Mouse (Mus musculus): Measurements from ENCODE around the gene Gm45717. TPM values are rescaled to one million over a fixed set of nuclear protein-coding genes. Genes with fewer than 3 reads are reported as not detected.

Gene Gm45717
- total and polyA plus RNA-seq, 3 experiments: not detected

- H3K9ac ChIP-seq (ENCODE audit: control insufficient read depth, low read depth, low read length, poor library complexity, severe bottlenecking): peak overlapping the region; percentile 46
- no peaks in the 10 kb centered on the region for H3K9me3 ChIP-seq (replicated peaks; ENCODE audit: insufficient read depth, low read length)
- peak overlapping the region; percentile 22; the same call in 1 of the 2 replicates for H3K27ac ChIP-seq (ENCODE audit: control insufficient read depth, low read depth, low read length)
- H3K27me3 ChIP-seq (ENCODE audit: control insufficient read depth in 1 of 2, insufficient read depth in 2 of 2, low read length in 2 of 2): no peaks in the 10 kb centered on the region
- TF ChIP-seq POLR2A (IDR thresholded peaks at IDR 0.05; ENCODE audit: control insufficient read depth in 1 of 2, insufficient read depth in 1 of 2, low read depth in 1 of 2, low read length in 2 of 2, poor library complexity in 1 of 2) (0 out of 4 replicates have a peak, but pooled peaks of 1 of the 2 experiments have one; percentile 24), MEF2A (IDR thresholded peaks at IDR 0.05; ENCODE audit: extremely low read depth, insufficient replicate concordance, low read depth, low read length, poor library complexity, severe bottlenecking) (0 out of 2 replicates have a peak, but pooled peaks have one; percentile 60), HCFC1 (IDR thresholded peaks at IDR 0.05; ENCODE audit: low read depth, low read length) (peak; percentile 33; the same call in 1 of the 2 replicates), ELF1 (IDR thresholded peaks at IDR 0.05; ENCODE audit: low read depth, low read length) (peak; percentile 37; the same call in 1 of the 2 replicates), SIN3A (IDR thresholded peaks at IDR 0.05; ENCODE audit: low read length) (peak; percentile 88), ZKSCAN1 (IDR thresholded peaks at IDR 0.05; ENCODE audit: low read depth, low read length) (no peak), MXI1 (IDR thresholded peaks at IDR 0.05; ENCODE audit: low read depth, low read length) (peak; percentile 76), ETS1 (IDR thresholded peaks at IDR 0.05; ENCODE audit: low read depth, low read length) (peak; percentile 86), MYC (IDR thresholded peaks at IDR 0.05; ENCODE audit: low read depth, low read length) (no peak), EP300 (IDR thresholded peaks at IDR 0.05; ENCODE audit: low read depth in 1 of 2, low read length in 2 of 2) (peak; percentile 24 to 33; a peak in 2 of 4 replicates)
- DNase-seq (ENCODE audit: low read depth, low spot score): peak; percentile 58
- H3K4me1 ChIP-seq (ENCODE audit: control insufficient read depth in 1 of 2, insufficient read depth in 2 of 2, low read length in 2 of 2): peaks cover 0 to 21% of the 10 kb centered on the region in 2 experiments; a peak in 3 of 4 replicates
- H3K79me2 ChIP-seq (ENCODE audit: control insufficient read depth, insufficient read depth, low read length, poor library complexity): peaks cover 29% of the 10 kb centered on the region
- H3K36me3 ChIP-seq (ENCODE audit: control insufficient read depth in 1 of 2, insufficient read depth in 2 of 2, low read length in 2 of 2): peaks cover 0 to 14% of the 10 kb centered on the region in 2 experiments; a peak in 2 of 4 replicates
- peak overlapping the region; percentile 69 to 70 for H3K4me3 ChIP-seq (ENCODE audit: control insufficient read depth in 1 of 2, insufficient read depth in 1 of 2, low read depth in 2 of 2, low read length in 2 of 2)
Measured at GRCm38 (mm10) chr7:140953800-140954732, 1.7 kb downstream of the Gm45717 start.

GRCm38 (mm10) chr7:140953133-140953532 lies 2.6 kb downstream of the Gm45717 start:
- Histone ChIP-seq H3K9me3 (replicated peaks; ENCODE audit: insufficient read depth, low read length) (no peaks in the 10 kb centered on the region), H3K4me3 (ENCODE audit: control insufficient read depth in 1 of 2, insufficient read depth in 1 of 2, low read depth in 2 of 2, low read length in 2 of 2) (no peak overlapping the region), H3K9ac (ENCODE audit: control insufficient read depth, low read depth, low read length, poor library complexity, severe bottlenecking) (no peak overlapping the region), H3K36me3 (ENCODE audit: control insufficient read depth in 1 of 2, insufficient read depth in 2 of 2, low read length in 2 of 2) (peaks cover 0 to 14% of the 10 kb centered on the region in 2 experiments; a peak in 2 of 4 replicates), H3K4me1 (ENCODE audit: control insufficient read depth in 1 of 2, insufficient read depth in 2 of 2, low read length in 2 of 2) (peaks cover 0 to 21% of the 10 kb centered on the region in 2 experiments; a peak in 3 of 4 replicates), H3K79me2 (ENCODE audit: control insufficient read depth, insufficient read depth, low read length, poor library complexity) (peaks cover 29% of the 10 kb centered on the region), H3K27me3 (ENCODE audit: control insufficient read depth in 1 of 2, insufficient read depth in 2 of 2, low read length in 2 of 2) (no peaks in the 10 kb centered on the region), H3K27ac (ENCODE audit: control insufficient read depth, low read depth, low read length) (peak overlapping the region; percentile 20; the same call in 1 of the 2 replicates)
- TF ChIP-seq ZNF384 (IDR thresholded peaks at IDR 0.05; ENCODE audit: low read depth, low read length) (no peak), ETS1 (IDR thresholded peaks at IDR 0.05; ENCODE audit: low read depth, low read length) (no peak), USF2 (IDR thresholded peaks at IDR 0.05; ENCODE audit: borderline replicate concordance in 1 of 2, insufficient read depth in 1 of 2, low read depth in 1 of 2, low read length in 2 of 2) (no peak), E2F4 (IDR thresholded peaks at IDR 0.05; ENCODE audit: borderline replicate concordance, low read depth, low read length) (no peak), GATA1 (IDR thresholded peaks at IDR 0.05; ENCODE audit: low read depth, low read length) (no peak), MEF2A (IDR thresholded peaks at IDR 0.05; ENCODE audit: extremely low read depth, insufficient replicate concordance, low read depth, low read length, poor library complexity, severe bottlenecking) (no peak), RCOR1 (IDR thresholded peaks at IDR 0.05; ENCODE audit: low read depth, low read length) (no peak), ZMIZ1 (IDR thresholded peaks at IDR 0.05; ENCODE audit: low read depth, low read length) (no peak), GABPA (IDR thresholded peaks at IDR 0.05; ENCODE audit: low read depth, low read length) (no peak), UBTF (IDR thresholded peaks at IDR 0.05; ENCODE audit: borderline replicate concordance, insufficient read depth, low read depth, low read length) (no peak), NRF1 (IDR thresholded peaks at IDR 0.05; ENCODE audit: insufficient read depth, low read depth, low read length, poor library complexity, severe bottlenecking) (no peak), MAX (IDR thresholded peaks at IDR 0.05; ENCODE audit: low read length) (no peak), TCF12 (IDR thresholded peaks at IDR 0.05; ENCODE audit: low read depth, low read length) (no peak), POLR2AphosphoS5 (IDR thresholded peaks at IDR 0.05; ENCODE audit: borderline replicate concordance, low read depth, low read length) (no peak)
- DNase-seq (ENCODE audit: low read depth, low spot score): no peak
